Mouse (Mus musculus): Measurements from ENCODE around the gene Cep128. TPM values are rescaled to one million over a fixed set of nuclear protein-coding genes. Genes with fewer than 3 reads are reported as not detected.
A peak's percentile ranks its signal among the peaks of the same experiment; 100 is the strongest.

Gene Cep128
- 1 to 10 TPM; 8.4 to 9.3 TPM for total RNA-seq (2021)
- long read RNA-seq, experiment 1, full-length matches to known transcripts = 2 of 3 reads
- long read RNA-seq, experiment 1, partial matches to known transcripts = 1 of 3 reads
- long read RNA-seq, experiment 1, other reads (novel, unspliced or antisense) = 0 of 3 reads
- long read RNA-seq, experiment 2, partial matches to known transcripts = 2 of 3 reads
- long read RNA-seq, experiment 2, other reads (novel, unspliced or antisense) = 1 of 3 reads

- DNase-seq (ENCODE audit: low spot score in 2 of 2) = peak; percentile 89 to 94
- peak; percentile 26 for TF ChIP-seq CTCF (conservative IDR thresholded peaks at IDR 0.05)
- Histone ChIP-seq H3K27ac (peak within 1 kb of the TSS; percentile 59; the same call in 1 of the 2 replicates), H3K4me3 (peak within 1 kb of the TSS; percentile 74)
Measured at GRCm38 (mm10) chr12:91384281-91385017, at the start of gene Cep128, which contains the start of gene Tshr. TSS of gene Cep128 (minus strand) at chr12:91384409. TSS of gene Tshr (plus strand) at chr12:91384563.

- no peak for TF ChIP-seq CTCF (conservative IDR thresholded peaks at IDR 0.05)
Measured at GRCm38 (mm10) chr12:91427129-91427528, 42.9 kb upstream of the Cep128 start.

GRCm38 (mm10) chr12:91426499-91426898 lies 42.3 kb upstream of the Cep128 start:
- no peak for TF ChIP-seq CTCF (conservative IDR thresholded peaks at IDR 0.05)
- Histone ChIP-seq H3K4me3 (no peak overlapping the region), H3K27ac (no peak overlapping the region)
- no peak for DNase-seq (ENCODE audit: low spot score in 2 of 2)

More at GRCm38 (mm10) chr12:91427129-91427528, 42.9 kb upstream of the Cep128 start:
- Histone ChIP-seq H3K4me3 (no peak overlapping the region), H3K27ac (no peak overlapping the region)
- no peak for DNase-seq (ENCODE audit: low spot score in 2 of 2)

- peak; percentile 89 for TF ChIP-seq CTCF (conservative IDR thresholded peaks at IDR 0.05)
- Histone ChIP-seq H3K4me3 (no peak overlapping the region), H3K27ac (no peak overlapping the region)
- peak in 1 of 2 experiments; percentile 31 for DNase-seq (ENCODE audit: low spot score in 2 of 2)
Measured at GRCm38 (mm10) chr12:91423125-91423820, 39.1 kb upstream of the Cep128 start.

GRCm38 (mm10) chr12:91421272-91421671 lies 37.1 kb upstream of the Cep128 start:
- no peak for DNase-seq (ENCODE audit: low spot score in 2 of 2)
- Histone ChIP-seq H3K27ac (no peak overlapping the region), H3K4me3 (no peak overlapping the region)
- TF ChIP-seq CTCF (conservative IDR thresholded peaks at IDR 0.05) = no peak

- peak; percentile 36 to 70 for DNase-seq (ENCODE audit: low spot score in 2 of 2)
- Histone ChIP-seq H3K27ac (no peak overlapping the region), H3K4me3 (no peak overlapping the region)
- peak; percentile 90 for TF ChIP-seq CTCF (conservative IDR thresholded peaks at IDR 0.05)
Measured at GRCm38 (mm10) chr12:91418791-91419190, 34.6 kb upstream of the Cep128 start.

- no peak overlapping the region for H3K4me3 ChIP-seq
- no peak for TF ChIP-seq CTCF (conservative IDR thresholded peaks at IDR 0.05)
Measured at GRCm38 (mm10) chr12:91416828-91417227, 32.6 kb upstream of the Cep128 start.

GRCm38 (mm10) chr12:91415112-91415511 lies 30.9 kb upstream of the Cep128 start:
- no peak for DNase-seq (ENCODE audit: low spot score in 2 of 2)
- Histone ChIP-seq H3K27ac (no peak overlapping the region), H3K4me3 (no peak overlapping the region)
- TF ChIP-seq CTCF (conservative IDR thresholded peaks at IDR 0.05) = peak; percentile 28

More at GRCm38 (mm10) chr12:91416828-91417227, 32.6 kb upstream of the Cep128 start:
- DNase-seq (ENCODE audit: low spot score in 2 of 2) = no peak
- no peak overlapping the region for H3K27ac ChIP-seq

- DNase-seq (ENCODE audit: low spot score in 2 of 2) = no peak
- H3K27ac ChIP-seq = no peak overlapping the region
Measured at GRCm38 (mm10) chr12:91412461-91413182, 28.4 kb upstream of the Cep128 start.

GRCm38 (mm10) chr12:91410306-91410705 lies 26.1 kb upstream of the Cep128 start:
- no peak for DNase-seq (ENCODE audit: low spot score in 2 of 2)
- TF ChIP-seq CTCF (conservative IDR thresholded peaks at IDR 0.05) = no peak
- Histone ChIP-seq H3K27ac (no peak overlapping the region), H3K4me3 (no peak overlapping the region)

More at GRCm38 (mm10) chr12:91412461-91413182, 28.4 kb upstream of the Cep128 start:
- no peak overlapping the region for H3K4me3 ChIP-seq
- no peak for TF ChIP-seq CTCF (conservative IDR thresholded peaks at IDR 0.05)

- no peak for TF ChIP-seq CTCF (conservative IDR thresholded peaks at IDR 0.05)
- H3K4me3 ChIP-seq = peak overlapping the region; percentile 48
- no peak for DNase-seq (ENCODE audit: low spot score in 2 of 2)
- H3K27ac ChIP-seq = no peak overlapping the region
Measured at GRCm38 (mm10) chr12:91401049-91401352, 16.8 kb upstream of the Cep128 start.

- peak; percentile 79 to 81 for DNase-seq (ENCODE audit: low spot score in 2 of 2)
- TF ChIP-seq CTCF (conservative IDR thresholded peaks at IDR 0.05) = peak; percentile 96
- H3K27ac ChIP-seq = no peak overlapping the region
- peak overlapping the region; percentile 48 for H3K4me3 ChIP-seq
Measured at GRCm38 (mm10) chr12:91400232-91401048, 16.2 kb upstream of the Cep128 start.

All from layer of hippocampus, adult 2 months (tissue).